Mouse (Mus musculus) induced T-regulatory cell, adult 2 months (primary cell): ENCODE results near the gene Klrb1c.
A peak's percentile ranks its signal among the peaks of the same experiment; 100 is the strongest.
"Not testable (repeated sequence)": the region's sequence is repeated elsewhere in the genome, so short reads cannot be mapped to it uniquely, and the experiment has no call there.

Source experiments
- DNase-seq: peaks from one replicate; pipeline ENCODE4 v3.0.0-alpha.2; 2012; ENCODE audit warnings: low read depth

Klrb1c gene

GRCm38 (mm10) chr6:128755402-128755763 lies 33.6 kb downstream of the Klrb1c start:
- DNase-seq, result not testable (repeated sequence)

GRCm38 (mm10) chr6:128754748-128755401 lies 34.1 kb downstream of the Klrb1c start:
- not testable (repeated sequence) for DNase-seq

GRCm38 (mm10) chr6:128754265-128754664 lies 34.8 kb downstream of the Klrb1c start:
- not testable (repeated sequence) for DNase-seq

GRCm38 (mm10) chr6:128753610-128754224 lies 35.3 kb downstream of the Klrb1c start:
- DNase-seq, result peak; percentile 76

- DNase-seq, result not testable (repeated sequence)
These were observed 42.0 kb downstream of the Klrb1c start for GRCm38 (mm10) chr6:128747006-128747405.

GRCm38 (mm10) chr6:128737445-128737844 lies 51.6 kb downstream of the Klrb1c start:
- DNase-seq, result no peak

GRCm38 (mm10) chr6:128736100-128736499 lies 52.9 kb downstream of the Klrb1c start:
- peak; percentile 46 for DNase-seq

GRCm38 (mm10) chr6:128734896-128735295 lies 54.1 kb downstream of the Klrb1c start:
- DNase-seq, result no peak

- no peak for DNase-seq
These were observed 54.9 kb downstream of the Klrb1c start for GRCm38 (mm10) chr6:128733908-128734679.

- DNase-seq, result no peak
These were observed 57.0 kb downstream of the Klrb1c start for GRCm38 (mm10) chr6:128732032-128732431.
